Mouse (Mus musculus): ENCODE measurements at regions not wholly inside any gene's neighbourhood (a gene's known extent, or its start where the extent isn't known, plus 50 kb on each side); places are given as distances from the start of the nearest gene placed in this dataset. TPM values are rescaled to one million over a fixed set of nuclear protein-coding genes. Genes with fewer than 3 reads are reported as not detected.

Small RNA genes in the stretch of these regions (microRNA-seq; reads per million reads assigned to microRNA genes)
- not detected for gene Gm24063
